Mouse (Mus musculus): ENCODE data around the gene Def8. TPM values are rescaled to one million over a fixed set of nuclear protein-coding genes. Genes with fewer than 3 reads are reported as not detected.
A peak's percentile ranks its signal among the peaks of the same experiment; 100 is the strongest.

The Def8 gene
- total and polyA plus RNA-seq, 2 experiments = 20.6 to 33.5 TPM

DNA sequence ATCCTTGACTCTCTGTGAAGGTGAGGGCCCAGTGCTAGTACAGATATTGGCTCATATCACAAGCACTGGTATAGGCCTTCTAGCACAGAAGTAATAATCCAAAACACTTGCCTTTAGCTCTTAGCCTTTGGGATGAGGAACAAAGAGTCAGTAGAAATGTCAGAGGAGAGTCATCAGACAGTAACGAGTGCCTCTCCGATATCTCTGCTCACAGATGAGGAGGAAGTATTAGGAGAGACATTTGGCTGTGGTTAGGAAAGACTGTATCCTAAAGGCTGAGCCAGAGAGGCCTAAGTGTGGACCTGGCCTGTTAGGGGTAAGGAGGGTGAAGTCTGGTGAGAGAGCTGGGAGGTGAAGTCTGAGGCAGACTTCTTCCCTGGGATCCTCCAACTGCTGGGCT lies 18.5 kb downstream of the Def8 start:
- no peak for DNase-seq (ENCODE audit: extremely low read depth, low read depth, low spot score)
- Histone ChIP-seq H3K4me1 (ENCODE audit: control insufficient read depth, insufficient read depth, low read length) (peaks cover 7% of the 10 kb centered on the region), H3K27me3 (ENCODE audit: control insufficient read depth, insufficient read depth, low read length) (no peaks in the 10 kb centered on the region), H3K9ac (ENCODE audit: low read depth, low read length) (no peak overlapping the region), H3K4me3 (ENCODE audit: insufficient read depth, low read depth, low read length) (no peak overlapping the region), H3K79me2 (ENCODE audit: control insufficient read depth, insufficient read depth, low read length) (peaks cover 3% of the 10 kb centered on the region; the same call in 1 of the 2 replicates), H3K36me3 (ENCODE audit: control insufficient read depth, insufficient read depth, low read length) (no peaks in the 10 kb centered on the region), H3K27ac (replicated peaks; ENCODE audit: insufficient read depth, low read depth, low read length) (no peak overlapping the region)
- no peak for TF ChIP-seq CTCF (IDR thresholded peaks at IDR 0.05; ENCODE audit: low read depth, low read length)
- no peak for TF ChIP-seq POLR2A (IDR thresholded peaks at IDR 0.05; ENCODE audit: extremely low read depth, insufficient read depth, low read length)
- WGBS = 93% methylated on average over 2 of the region's 2 CpGs

DNA sequence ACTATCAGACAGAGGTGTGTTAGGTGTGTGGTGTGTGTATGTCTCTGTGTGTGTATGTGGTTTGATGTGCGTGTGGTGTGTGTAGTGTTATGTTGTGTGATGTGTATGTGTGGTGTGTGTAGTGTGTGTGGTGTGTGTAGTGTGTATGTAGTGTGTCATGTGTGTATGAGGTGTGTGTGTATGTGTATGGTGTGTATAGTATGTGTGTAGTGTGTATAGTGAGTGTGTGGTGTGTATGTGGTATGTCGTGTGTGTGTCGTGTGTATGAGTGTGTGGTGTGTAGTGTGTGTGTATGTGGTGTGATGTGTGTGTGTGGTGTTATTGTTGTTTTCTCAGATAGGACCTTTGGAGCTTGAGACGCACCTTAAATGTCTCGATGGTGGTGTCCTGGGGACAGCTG lies 19.0 kb downstream of the Def8 start:
- DNase-seq (ENCODE audit: extremely low read depth, low read depth, low spot score) = no peak

DNA sequence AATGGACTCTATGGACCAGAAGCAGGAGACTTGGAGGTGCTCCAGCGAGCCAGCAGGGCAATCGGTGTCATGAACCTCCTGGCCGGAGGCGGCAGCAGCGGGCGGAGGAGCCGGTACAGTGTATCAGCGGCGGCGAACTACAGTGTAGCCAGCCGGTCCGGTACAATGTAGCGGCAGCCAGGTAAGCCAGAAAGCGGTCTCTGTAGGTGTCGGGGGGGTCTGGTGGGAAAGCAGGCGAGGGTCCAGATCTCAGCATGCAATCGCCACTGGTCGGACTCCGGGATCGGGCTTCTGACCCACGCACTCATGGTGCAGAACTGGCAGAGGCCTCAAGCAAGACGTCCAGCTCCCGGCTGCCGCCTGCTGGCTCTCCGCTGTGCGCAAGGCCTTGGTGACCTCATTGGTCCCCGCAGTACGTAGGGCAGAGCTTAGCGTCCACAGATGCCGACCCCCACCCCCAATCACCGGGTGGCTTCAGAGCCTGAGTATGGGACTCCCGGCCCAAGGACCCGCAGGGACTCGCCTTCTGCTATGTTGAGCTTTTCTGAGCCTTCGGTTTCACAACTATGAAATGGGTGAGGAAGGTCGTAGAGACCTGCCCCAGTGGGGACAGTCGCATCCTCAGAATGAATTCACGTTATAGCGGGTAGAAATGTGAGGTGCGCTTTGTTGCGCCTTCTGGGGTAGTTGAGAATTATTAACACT lies 19.7 kb downstream of the Def8 start:
- Histone ChIP-seq H3K4me3 (ENCODE audit: insufficient read depth, low read depth, low read length) (peak overlapping the region; percentile 96), H3K4me1 (ENCODE audit: control insufficient read depth, insufficient read depth, low read length) (peaks cover 7% of the 10 kb centered on the region), H3K9ac (ENCODE audit: low read depth, low read length) (peak overlapping the region; percentile 95), H3K27ac (replicated peaks; ENCODE audit: insufficient read depth, low read depth, low read length) (peak overlapping the region; percentile 94), H3K36me3 (ENCODE audit: control insufficient read depth, insufficient read depth, low read length) (no peaks in the 10 kb centered on the region), H3K27me3 (ENCODE audit: control insufficient read depth, insufficient read depth, low read length) (no peaks in the 10 kb centered on the region), H3K79me2 (ENCODE audit: control insufficient read depth, insufficient read depth, low read length) (peaks cover 3% of the 10 kb centered on the region; the same call in 1 of the 2 replicates)
- WGBS = under 1% methylated on average over 41 of the region's 41 CpGs
- TF ChIP-seq POLR2A (IDR thresholded peaks at IDR 0.05; ENCODE audit: extremely low read depth, insufficient read depth, low read length) = no peak
- TF ChIP-seq CTCF (IDR thresholded peaks at IDR 0.05; ENCODE audit: low read depth, low read length) = peak; percentile 87
- peak; percentile 85 for DNase-seq (ENCODE audit: extremely low read depth, low read depth, low spot score)

More for the DNA sequence above, 19.0 kb downstream of the Def8 start:
- Histone ChIP-seq H3K79me2 (ENCODE audit: control insufficient read depth, insufficient read depth, low read length) (peaks cover 3% of the 10 kb centered on the region; the same call in 1 of the 2 replicates), H3K27me3 (ENCODE audit: control insufficient read depth, insufficient read depth, low read length) (no peaks in the 10 kb centered on the region), H3K36me3 (ENCODE audit: control insufficient read depth, insufficient read depth, low read length) (no peaks in the 10 kb centered on the region), H3K9ac (ENCODE audit: low read depth, low read length) (no peak overlapping the region), H3K4me1 (ENCODE audit: control insufficient read depth, insufficient read depth, low read length) (peaks cover 7% of the 10 kb centered on the region), H3K27ac (replicated peaks; ENCODE audit: insufficient read depth, low read depth, low read length) (peak overlapping the region; percentile 24; the same call in 1 of the 2 replicates), H3K4me3 (ENCODE audit: insufficient read depth, low read depth, low read length) (no peak overlapping the region)
- WGBS = 81% methylated on average over 5 of the region's 5 CpGs
- TF ChIP-seq POLR2A (IDR thresholded peaks at IDR 0.05; ENCODE audit: extremely low read depth, insufficient read depth, low read length) (no peak), CTCF (IDR thresholded peaks at IDR 0.05; ENCODE audit: low read depth, low read length) (no peak)

- no peak for TF ChIP-seq POLR2A (IDR thresholded peaks at IDR 0.05; ENCODE audit: extremely low read depth, insufficient read depth, low read length)
- no peak for TF ChIP-seq CTCF (IDR thresholded peaks at IDR 0.05; ENCODE audit: low read depth, low read length)
- WGBS = 11% methylated on average over 4 of the region's 4 CpGs
- peak; percentile 83 for DNase-seq (ENCODE audit: extremely low read depth, low read depth, low spot score)
- Histone ChIP-seq H3K27me3 (ENCODE audit: control insufficient read depth, insufficient read depth, low read length) (no peaks in the 10 kb centered on the region), H3K4me1 (ENCODE audit: control insufficient read depth, insufficient read depth, low read length) (peaks cover 7% of the 10 kb centered on the region), H3K36me3 (ENCODE audit: control insufficient read depth, insufficient read depth, low read length) (no peaks in the 10 kb centered on the region), H3K9ac (ENCODE audit: low read depth, low read length) (peak overlapping the region; percentile 95), H3K79me2 (ENCODE audit: control insufficient read depth, insufficient read depth, low read length) (peaks cover 3% of the 10 kb centered on the region; the same call in 1 of the 2 replicates), H3K4me3 (ENCODE audit: insufficient read depth, low read depth, low read length) (peak overlapping the region; percentile 96), H3K27ac (replicated peaks; ENCODE audit: insufficient read depth, low read depth, low read length) (peak overlapping the region; percentile 94)
These were observed 20.2 kb downstream of the Def8 start for GRCm38 (mm10) chr8:123443576-123443921.

DNA sequence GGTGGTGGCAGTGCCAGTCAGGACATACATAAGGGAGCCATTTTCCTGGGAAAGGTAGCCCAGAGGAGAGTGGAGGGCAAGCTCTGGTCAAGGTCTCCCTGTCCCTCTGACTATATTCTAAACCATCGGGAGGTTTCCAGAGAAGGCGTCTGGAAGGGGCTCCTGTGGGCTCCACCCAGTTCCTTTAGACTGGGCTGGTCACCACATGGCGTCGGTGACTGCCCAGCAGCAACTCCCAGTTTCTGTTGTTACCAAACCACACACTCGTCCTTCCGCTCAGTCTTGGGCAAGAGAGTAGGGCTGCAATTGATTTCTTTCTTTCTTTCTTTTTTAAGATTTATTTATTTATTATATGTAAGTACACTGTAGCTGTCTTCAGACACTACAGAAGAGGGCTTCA lies 20.8 kb downstream of the Def8 start:
- Histone ChIP-seq H3K4me1 (ENCODE audit: control insufficient read depth, insufficient read depth, low read length) (peaks cover 7% of the 10 kb centered on the region), H3K27me3 (ENCODE audit: control insufficient read depth, insufficient read depth, low read length) (no peaks in the 10 kb centered on the region), H3K27ac (replicated peaks; ENCODE audit: insufficient read depth, low read depth, low read length) (peak overlapping the region; percentile 72; the same call in 1 of the 2 replicates), H3K36me3 (ENCODE audit: control insufficient read depth, insufficient read depth, low read length) (no peaks in the 10 kb centered on the region), H3K9ac (ENCODE audit: low read depth, low read length) (peak overlapping the region; percentile 25; the same call in 1 of the 2 replicates), H3K79me2 (ENCODE audit: control insufficient read depth, insufficient read depth, low read length) (peaks cover 3% of the 10 kb centered on the region; the same call in 1 of the 2 replicates), H3K4me3 (ENCODE audit: insufficient read depth, low read depth, low read length) (no peak overlapping the region)
- WGBS = 77% methylated on average over 6 of the region's 6 CpGs
- no peak for DNase-seq (ENCODE audit: extremely low read depth, low read depth, low spot score)
- TF ChIP-seq CTCF (IDR thresholded peaks at IDR 0.05; ENCODE audit: low read depth, low read length) (no peak), POLR2A (IDR thresholded peaks at IDR 0.05; ENCODE audit: extremely low read depth, insufficient read depth, low read length) (no peak)

- no peak for DNase-seq (ENCODE audit: extremely low read depth, low read depth, low spot score)
- Histone ChIP-seq H3K27ac (replicated peaks; ENCODE audit: insufficient read depth, low read depth, low read length) (no peak overlapping the region), H3K4me1 (ENCODE audit: control insufficient read depth, insufficient read depth, low read length) (peaks cover 7% of the 10 kb centered on the region), H3K4me3 (ENCODE audit: insufficient read depth, low read depth, low read length) (no peak overlapping the region), H3K9ac (ENCODE audit: low read depth, low read length) (no peak overlapping the region), H3K27me3 (ENCODE audit: control insufficient read depth, insufficient read depth, low read length) (no peaks in the 10 kb centered on the region), H3K79me2 (ENCODE audit: control insufficient read depth, insufficient read depth, low read length) (peaks cover 3% of the 10 kb centered on the region; the same call in 1 of the 2 replicates), H3K36me3 (ENCODE audit: control insufficient read depth, insufficient read depth, low read length) (no peaks in the 10 kb centered on the region; the same call in 1 of the 2 replicates)
- TF ChIP-seq CTCF (IDR thresholded peaks at IDR 0.05; ENCODE audit: low read depth, low read length) (no peak), POLR2A (IDR thresholded peaks at IDR 0.05; ENCODE audit: extremely low read depth, insufficient read depth, low read length) (no peak)
- WGBS = 89% methylated on average over 10 of the region's 10 CpGs
These were observed 22.7 kb downstream of the Def8 start for GRCm38 (mm10) chr8:123445981-123446380.

Data from liver, adult 2 months (tissue).